Comparison of ENCODE assay signal across 15 mouse cellular contexts in genomic region chr2:125263753-125264152, GRCm38 (mm10). TPM values are rescaled to one million over a fixed set of nuclear protein-coding genes. Genes with fewer than 3 reads are reported as not detected.
DNase-seq lines count a peak whose midpoint lies in the region; ATAC-seq and TF ChIP-seq lines count a peak whose summit lies in the region.
"Had no signal": no experiment of that assay in that cellular context is flagged by ENCODE, and none has a peak within 500 bp of the region (broad histone marks: within the 10 kb centered on the region; RNA-seq: fewer than 3 reads in every experiment).

No protein-coding gene starts in this region.

- intact Hi-C loops in gastrocnemius, postnatal 14 days (cut with DNase I; ENCODE audit: low total_unique reads) = loop anchor here (5.0 to 10.0 kb wide), 2 partner anchors 51 to 344 kb away; no protein-coding TSS in a partner anchor

- H3K27ac ChIP-seq in heart, embryonic 10.5 days = no peak overlapping the region
- H3K27ac ChIP-seq in heart, embryonic 12.5 days (ENCODE audit: poor library complexity, severe bottlenecking) = no peak overlapping the region
- H3K27ac ChIP-seq in lung, embryonic 14.5 days (ENCODE audit: low read depth) = peak overlapping the region; percentile 46
- H3K27ac ChIP-seq: forebrain, embryonic 10.5 days; limb, embryonic 12.5 days; macrophage; midbrain, embryonic 13.5 days; stomach, embryonic 15.5 days had no signal

- H3K9ac ChIP-seq in heart, embryonic 12.5 days = no peak overlapping the region
- H3K9ac ChIP-seq in lung, embryonic 14.5 days = no peak overlapping the region
- H3K9ac ChIP-seq: limb, embryonic 12.5 days; midbrain, embryonic 13.5 days; stomach, embryonic 15.5 days had no signal

- TF ChIP-seq POLR2A in brain, embryonic 14.5 days (IDR thresholded peaks at IDR 0.05; ENCODE audit: borderline replicate concordance, extremely low read depth, insufficient read depth, insufficient read length, poor library complexity, severe bottlenecking) = no peak

- peak; percentile 36 for DNase-seq in heart, embryonic 10.5 days (ENCODE audit: low spot score)
- peak; percentile 67 for DNase-seq in lung, embryonic 14.5 days
- no peak for DNase-seq in lung, postnatal 14 days
- DNase-seq in brain, embryonic 14.5 days (ENCODE audit: low read depth) = peak; percentile 38
- peak; percentile 35 for DNase-seq in lung, postnatal 36 days
- DNase-seq in gastrocnemius, postnatal 14 days = no peak
- DNase-seq: cerebellum, adult 9-11 months; layer of hippocampus, postnatal 36 days had no signal

- H3K4me1 ChIP-seq in heart, embryonic 10.5 days = no peaks in the 10 kb centered on the region; the same call in 1 of the 2 replicates
- peaks cover 4% of the 10 kb centered on the region; the same call in 1 of the 2 replicates for H3K4me1 ChIP-seq in heart, embryonic 12.5 days (replicated peaks)
- no peaks in the 10 kb centered on the region for H3K4me1 ChIP-seq in lung, embryonic 14.5 days (ENCODE audit: insufficient read depth)
- H3K4me1 ChIP-seq: limb, embryonic 12.5 days; midbrain, embryonic 13.5 days; stomach, embryonic 15.5 days had no signal

- ATAC-seq in heart, embryonic 12.5 days (ENCODE audit: insufficient number of reproducible peaks, low FRiP score) = no peak
- ATAC-seq in lung, embryonic 14.5 days (ENCODE audit: insufficient read depth) = peak; percentile 54
- ATAC-seq: inflammation-experienced regulatory T-cells, adult 6 months had no signal

- 17% methylated on average over 9 of the region's 9 CpGs for WGBS in heart, embryonic 10.5 days
- 16% methylated on average over 9 of the region's 9 CpGs for WGBS in heart, embryonic 12.5 days
- WGBS in lung, embryonic 14.5 days = 7% methylated on average over 9 of the region's 9 CpGs

- peaks cover 6% of the 10 kb centered on the region for H3K36me3 ChIP-seq in heart, embryonic 10.5 days
- peaks cover 3% of the 10 kb centered on the region for H3K36me3 ChIP-seq in heart, embryonic 12.5 days
- peaks cover 12% of the 10 kb centered on the region for H3K36me3 ChIP-seq in lung, embryonic 14.5 days (ENCODE audit: insufficient read depth)
- H3K36me3 ChIP-seq: stomach, embryonic 15.5 days had no signal

- H3K9me3 ChIP-seq in heart, embryonic 10.5 days = no peaks in the 10 kb centered on the region
- H3K9me3 ChIP-seq in heart, embryonic 12.5 days (replicated peaks) = no peaks in the 10 kb centered on the region
- H3K9me3 ChIP-seq in lung, embryonic 14.5 days (ENCODE audit: low read depth, low read length) = no peaks in the 10 kb centered on the region
- H3K9me3 ChIP-seq: forebrain, embryonic 10.5 days; limb, embryonic 12.5 days; midbrain, embryonic 13.5 days; stomach, embryonic 15.5 days had no signal

- no peaks in the 10 kb centered on the region for H3K27me3 ChIP-seq in heart, embryonic 10.5 days (ENCODE audit: insufficient read depth, poor library complexity, severe bottlenecking)
- no peaks in the 10 kb centered on the region for H3K27me3 ChIP-seq in heart, embryonic 12.5 days (replicated peaks)
- no peaks in the 10 kb centered on the region for H3K27me3 ChIP-seq in lung, embryonic 14.5 days (ENCODE audit: insufficient read depth, low read length)
- H3K27me3 ChIP-seq: limb, embryonic 12.5 days; midbrain, embryonic 13.5 days; stomach, embryonic 15.5 days had no signal

- H3K4me2 ChIP-seq in heart, embryonic 12.5 days = no peak overlapping the region
- H3K4me2 ChIP-seq in lung, embryonic 14.5 days = no peak overlapping the region
- H3K4me2 ChIP-seq: limb, embryonic 12.5 days; midbrain, embryonic 13.5 days; stomach, embryonic 15.5 days had no signal

- no peak for TF ChIP-seq CTCF in lung, embryonic 14.5 days (IDR thresholded peaks at IDR 0.05; ENCODE audit: low read depth)
- TF ChIP-seq CTCF in brain, embryonic 14.5 days (IDR thresholded peaks at IDR 0.05; ENCODE audit: borderline replicate concordance, extremely low read depth, insufficient read depth, insufficient read length) = no peak

- H3K4me3 ChIP-seq in heart, embryonic 10.5 days = no peak overlapping the region
- no peak overlapping the region for H3K4me3 ChIP-seq in heart, embryonic 12.5 days
- H3K4me3 ChIP-seq in lung, embryonic 14.5 days (ENCODE audit: low read depth, low read length) = no peak overlapping the region
- H3K4me3 ChIP-seq: forebrain, embryonic 10.5 days; limb, embryonic 12.5 days; midbrain, embryonic 13.5 days; stomach, embryonic 15.5 days had no signal

RNA-seq across cellular contexts. Expression of gene Dut, which starts 16.8 kb away (rescaled TPM):
- polyA plus RNA-seq in heart, embryonic 10.5 days (2016; fragmentation: Nextera tagmentation; extraction: Ambion mirVana) = 150 and 180 TPM in 2 replicates
- 137 and 143 TPM in 2 replicates for polyA plus RNA-seq in heart, embryonic 12.5 days (2016; fragmentation: Nextera tagmentation; extraction: Ambion mirVana)
- 197 and 198 TPM in 2 replicates for polyA plus RNA-seq in lung, embryonic 14.5 days (2014; fragmentation: Nextera tagmentation; extraction: Ambion mirVana)
- 57.0 and 77.4 TPM in 2 replicates for polyA plus RNA-seq in brain, embryonic 14.5 days (2012; rRNA removed)
- total RNA-seq in gastrocnemius, postnatal 14 days (2021) = 10 to 100 TPM; 10.2 to 12.6 TPM

Comparison
In these comparisons a context has a peak if more than half of its experiments do, and no peak if none do; other contexts are left out.
1. DNase-seq: peak in heart, embryonic 10.5 days (single experiment), lung, embryonic 14.5 days (single experiment), brain, embryonic 14.5 days (single experiment) and lung, postnatal 36 days (single experiment); none in lung, postnatal 14 days (single experiment) and gastrocnemius, postnatal 14 days (single experiment).